Mouse (Mus musculus): Measurements from ENCODE around the gene Klhl6. TPM values are rescaled to one million over a fixed set of nuclear protein-coding genes. Genes with fewer than 3 reads are reported as not detected.

Gene Klhl6
- total RNA-seq, 4 experiments from 2014 or later, result 3.3 to 4.2 (median 4.0) TPM

DNA sequence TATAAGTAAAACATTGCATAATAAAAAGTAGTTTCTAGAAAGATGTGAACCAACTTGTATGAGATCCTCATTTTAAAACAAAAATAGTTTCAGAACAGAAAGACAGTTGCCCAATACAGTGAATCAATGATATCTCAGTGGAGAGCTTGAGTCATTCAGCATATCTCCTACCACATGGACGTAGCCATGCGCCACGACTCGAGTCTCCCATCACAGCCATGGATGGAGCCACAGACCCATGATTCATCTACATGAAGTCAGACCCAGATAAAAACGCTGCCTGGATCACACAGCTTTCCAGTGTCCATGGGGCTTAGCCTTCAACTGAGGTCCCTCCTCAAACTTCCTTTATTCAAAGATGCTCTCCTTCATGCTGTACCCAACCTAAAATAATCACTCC is 13.3 kb downstream of the Klhl6 start:
- DNase-seq (ENCODE audit: low spot score), result no peak

DNA sequence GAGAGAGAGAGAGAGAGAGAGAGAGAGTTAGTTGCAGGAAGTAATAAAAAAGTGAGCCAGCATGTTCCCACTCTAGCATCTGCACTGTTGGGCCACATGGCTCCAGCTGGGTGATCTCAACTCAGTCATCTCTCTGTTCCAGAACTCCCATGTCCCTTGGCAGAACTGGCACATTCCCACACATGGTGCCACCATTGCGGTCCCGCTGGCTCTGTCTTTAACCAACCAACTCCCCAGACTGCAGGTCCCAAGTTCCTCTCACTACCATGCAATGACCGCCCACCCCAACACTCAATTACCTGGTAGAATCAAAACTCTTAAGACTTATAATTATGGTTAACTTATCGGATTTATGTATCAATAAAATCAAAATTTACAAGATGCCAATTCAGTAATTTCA is 14.2 kb downstream of the Klhl6 start:
- DNase-seq (ENCODE audit: low spot score), result no peak

GRCm38 (mm10) chr16:19967897-19968392 is 14.9 kb downstream of the Klhl6 start:
- DNase-seq (ENCODE audit: low spot score), result no peak

DNA sequence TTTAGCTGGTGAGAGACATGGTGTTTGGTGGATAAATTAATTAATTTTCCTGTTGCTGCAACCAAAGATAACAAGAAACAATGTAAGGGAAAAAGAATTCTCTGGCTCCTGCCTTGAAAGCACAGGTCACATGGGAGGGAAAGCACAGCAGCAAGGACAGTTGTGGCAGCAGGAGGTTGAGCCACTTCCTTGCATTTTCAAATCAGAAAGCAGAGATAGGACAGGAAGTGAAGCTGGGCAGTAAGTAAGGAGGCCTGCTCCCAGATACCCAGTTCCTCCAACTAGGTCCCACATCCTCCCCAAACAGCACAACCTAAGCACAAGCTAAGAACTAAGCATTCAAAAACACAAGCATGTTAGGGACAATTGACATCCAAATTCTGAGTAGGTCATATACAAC is 15.9 kb downstream of the Klhl6 start:
- no peak for DNase-seq (ENCODE audit: low spot score)

DNA sequence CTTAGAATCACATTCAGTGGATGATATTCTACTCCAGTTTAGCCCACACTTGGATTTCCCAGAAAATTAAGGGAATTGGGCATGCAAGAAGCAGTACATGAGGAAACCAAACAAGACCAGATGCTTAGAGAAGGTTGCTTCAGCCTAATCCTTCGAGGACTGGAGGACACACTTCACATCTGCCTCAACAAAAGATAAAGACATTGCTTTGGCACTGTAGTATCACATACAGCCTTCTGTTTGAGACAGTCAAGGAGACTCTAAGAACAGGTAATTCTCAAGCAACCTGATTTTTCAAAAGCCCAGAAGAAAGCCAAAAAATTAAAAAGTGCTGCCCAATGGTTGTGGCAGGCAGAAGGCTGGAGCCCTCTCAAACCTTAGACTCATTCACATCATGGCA is 16.4 kb downstream of the Klhl6 start:
- DNase-seq (ENCODE audit: low spot score), result no peak

DNA sequence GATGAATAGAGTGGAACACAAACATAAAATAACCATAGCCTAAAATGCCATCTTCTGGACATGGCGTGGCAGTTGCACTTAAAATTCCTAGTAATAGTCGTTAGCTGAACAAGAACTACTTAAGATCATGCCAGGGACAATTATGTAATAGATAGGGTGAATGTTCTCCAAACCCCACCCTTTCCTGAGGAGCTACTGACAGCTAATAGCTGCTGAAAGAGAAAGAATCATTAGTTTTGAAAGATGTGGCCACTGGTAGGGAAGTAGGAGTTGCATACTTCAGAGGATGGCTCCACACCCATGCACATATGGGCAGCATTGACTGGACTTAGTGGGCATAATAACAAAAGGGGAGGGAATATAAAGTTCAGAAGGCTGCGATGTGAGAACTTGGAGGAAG is 19.9 kb downstream of the Klhl6 start:
- DNase-seq (ENCODE audit: low spot score), result no peak

GRCm38 (mm10) chr16:19961070-19961469 is 21.8 kb downstream of the Klhl6 start:
- DNase-seq (ENCODE audit: low spot score), result no peak

GRCm38 (mm10) chr16:19960407-19961058 is 22.3 kb downstream of the Klhl6 start:
- no peak for DNase-seq (ENCODE audit: low spot score)

GRCm38 (mm10) chr16:19957051-19957450 is 25.8 kb downstream of the Klhl6 start:
- no peak for DNase-seq (ENCODE audit: low spot score)

DNA sequence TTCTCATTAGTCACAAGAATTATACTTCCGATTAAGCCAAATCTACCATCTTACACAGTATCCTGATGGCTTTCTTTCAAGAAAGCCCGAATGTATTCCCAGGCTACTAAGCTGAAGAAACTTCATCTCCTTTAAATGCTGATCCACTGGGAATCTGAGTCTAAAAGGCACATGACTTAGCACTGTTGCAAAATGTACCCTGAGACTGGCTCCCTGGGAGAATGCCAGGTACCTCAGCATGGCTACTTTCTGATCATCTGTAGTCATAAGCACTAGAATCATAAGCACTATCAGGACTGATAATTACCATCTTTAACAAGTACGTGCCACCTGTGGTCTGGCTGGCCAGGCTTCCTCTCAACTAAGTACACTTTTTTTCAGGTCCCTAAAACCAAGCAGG is 35.5 kb downstream of the Klhl6 start:
- no peak for DNase-seq (ENCODE audit: low spot score)

DNA sequence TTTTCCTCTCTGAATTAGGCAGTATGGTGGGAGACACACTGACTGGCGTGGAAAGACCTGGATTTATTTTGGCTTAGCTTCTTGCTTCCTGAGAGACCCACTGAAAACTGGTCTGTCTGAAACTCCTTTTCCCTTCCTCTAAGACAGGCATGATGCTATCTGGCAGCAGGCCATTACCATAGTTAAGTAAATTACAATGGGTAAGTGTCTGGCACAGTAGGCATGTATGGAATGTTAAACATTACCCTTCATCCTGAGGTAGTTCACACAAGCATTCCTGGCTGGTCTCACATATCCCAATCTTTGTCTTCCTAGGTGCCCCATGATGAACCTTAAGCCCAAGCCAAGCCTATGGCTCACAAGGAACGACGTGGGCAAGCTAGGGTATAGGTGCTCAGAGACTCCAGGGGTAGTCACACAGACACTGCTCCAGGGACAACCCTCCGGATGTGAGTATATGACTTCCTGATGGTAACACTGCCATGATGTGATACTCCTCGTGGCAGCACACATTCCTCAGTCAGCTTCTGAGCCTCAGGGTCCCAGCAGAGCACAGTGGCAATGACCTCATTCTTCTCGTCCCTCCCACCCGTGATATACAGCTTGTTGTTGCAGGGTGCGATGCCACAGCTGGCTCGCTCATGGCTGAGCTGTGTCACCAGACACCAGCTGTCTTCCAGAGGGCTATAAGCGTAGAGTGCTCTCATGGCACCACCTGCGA is 36.1 kb downstream of the Klhl6 start:
- DNase-seq (ENCODE audit: low spot score), result no peak

GRCm38 (mm10) chr16:19920823-19921222 is 62.0 kb downstream of the Klhl6 start:
- DNase-seq (ENCODE audit: low spot score), result no peak

- no peak for DNase-seq (ENCODE audit: low spot score)
These were observed 64.6 kb downstream of the Klhl6 start for GRCm38 (mm10) chr16:19918286-19918685.

- no peak for DNase-seq (ENCODE audit: low spot score)
These were observed 70.3 kb downstream of the Klhl6 start for GRCm38 (mm10) chr16:19912582-19912981.

- DNase-seq (ENCODE audit: low spot score), result no peak
These were observed 74.5 kb downstream of the Klhl6 start for GRCm38 (mm10) chr16:19908291-19908690.

- peak; percentile 38 for DNase-seq (ENCODE audit: low spot score)
These were observed 75.7 kb downstream of the Klhl6 start for GRCm38 (mm10) chr16:19907103-19907502.

DNA sequence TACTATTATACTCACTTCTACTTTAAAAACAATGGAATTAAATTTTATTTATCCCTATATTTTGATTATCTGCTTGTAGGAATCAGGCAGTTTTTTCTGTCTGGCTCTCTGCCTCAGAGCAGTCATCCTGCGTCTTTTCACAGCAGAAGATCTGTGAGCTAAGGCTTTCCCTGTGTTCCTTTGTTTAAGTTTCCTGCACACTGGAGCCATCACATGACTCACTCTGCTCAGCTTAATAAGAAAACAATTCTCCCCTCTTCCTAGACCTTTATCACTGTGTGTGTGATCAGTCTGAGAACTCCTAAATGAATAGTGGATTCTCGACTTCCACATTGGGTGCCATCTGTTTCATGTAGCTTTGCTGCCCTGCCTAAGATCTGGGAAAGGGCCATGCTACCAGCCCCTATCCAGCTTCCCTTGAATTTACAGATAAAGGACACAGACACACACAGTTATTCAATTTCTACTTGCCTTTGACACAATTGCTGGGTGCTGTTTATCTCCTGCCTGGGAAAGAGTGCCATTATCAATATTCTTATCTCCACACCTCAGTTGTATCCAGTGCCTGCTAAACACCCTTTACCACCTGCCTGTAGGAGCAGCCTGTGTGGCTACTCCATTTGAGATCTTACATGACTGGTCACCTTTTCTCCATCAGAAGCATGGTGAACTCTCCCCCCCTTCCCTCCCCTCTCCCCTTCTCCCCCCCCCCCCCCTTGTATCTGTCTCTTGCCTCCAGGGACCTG is 77.9 kb downstream of the Klhl6 start:
- DNase-seq (ENCODE audit: low spot score), result no peak

DNA sequence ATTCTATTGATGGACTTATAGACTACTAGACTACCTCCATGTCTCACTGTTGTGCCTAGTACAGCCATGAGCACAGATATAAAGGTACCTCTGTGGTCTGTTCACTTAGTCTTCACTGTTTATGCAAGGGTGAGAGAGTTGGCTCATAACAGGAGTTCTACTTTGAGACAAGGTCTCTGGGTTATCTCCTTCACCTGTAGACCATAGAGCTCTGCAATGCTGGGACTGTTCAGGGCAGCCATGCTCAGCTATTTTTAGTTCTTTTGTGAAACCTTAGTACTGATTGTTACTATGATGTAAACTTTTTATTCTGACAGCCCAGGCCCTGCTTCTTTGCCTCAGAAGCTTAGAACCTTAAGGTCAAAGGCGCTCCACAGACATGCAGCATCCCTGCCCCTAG is 79.0 kb downstream of the Klhl6 start:
- no peak for DNase-seq (ENCODE audit: low spot score)

Measured in heart, adult 8-10 months (tissue).